Mouse (Mus musculus): Measurements from ENCODE around the gene Rnls. TPM values are rescaled to one million over a fixed set of nuclear protein-coding genes. Genes with fewer than 3 reads are reported as not detected.

Gene Rnls
- polyA plus RNA-seq, 1 experiment = 3.8 TPM

DNA sequence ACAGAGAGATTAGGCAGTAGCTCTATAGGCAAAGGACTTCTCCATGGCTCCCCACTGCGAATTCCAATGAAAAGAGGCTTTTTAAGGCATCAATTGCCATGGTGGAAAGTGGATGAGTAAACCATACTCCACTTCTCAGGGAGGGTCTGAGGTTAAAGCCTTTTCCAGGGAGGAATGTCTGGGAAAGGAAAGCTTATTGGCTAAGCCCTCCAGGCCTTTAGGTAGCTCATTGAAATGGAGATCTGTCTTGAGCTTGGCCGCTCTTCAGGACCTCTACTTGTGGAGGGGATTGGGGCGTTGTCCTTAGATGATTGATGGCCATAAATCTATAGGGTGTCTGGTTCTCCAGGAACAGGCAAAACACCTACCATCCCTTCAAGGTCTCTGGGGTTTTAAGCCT is 213.2 kb downstream of the Rnls start:
- Histone ChIP-seq H3K4me3 (ENCODE audit: insufficient read depth, low read depth, low read length) (no peak overlapping the region), H3K27ac (replicated peaks; ENCODE audit: low read depth, low read length) (no peak overlapping the region), H3K4me1 (ENCODE audit: control insufficient read depth, insufficient read depth, insufficient read length, low read length) (no peaks in the 10 kb centered on the region)

DNA sequence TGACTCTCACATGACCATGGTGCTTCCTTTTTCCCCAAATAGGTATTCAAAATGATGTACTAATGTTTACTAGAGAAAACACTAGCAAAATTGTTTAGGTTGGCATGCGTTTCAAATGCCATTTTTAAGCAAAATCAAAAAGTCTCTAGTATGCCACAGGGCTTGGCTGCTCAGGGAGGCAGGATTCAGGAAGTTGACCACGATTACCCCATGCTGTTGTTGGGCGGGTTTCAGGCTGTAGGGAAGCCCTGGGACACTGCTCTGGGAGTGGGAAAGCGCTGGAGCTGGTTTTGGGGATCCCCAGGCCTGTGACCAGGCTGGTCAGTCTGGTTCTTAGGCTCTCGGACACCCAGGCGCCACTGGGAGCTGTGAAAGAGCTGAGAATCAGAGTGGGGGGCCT is 213.7 kb downstream of the Rnls start:
- Histone ChIP-seq H3K4me1 (ENCODE audit: control insufficient read depth, insufficient read depth, insufficient read length, low read length) (no peaks in the 10 kb centered on the region), H3K27ac (replicated peaks; ENCODE audit: low read depth, low read length) (no peak overlapping the region), H3K4me3 (ENCODE audit: insufficient read depth, low read depth, low read length) (no peak overlapping the region)

DNA sequence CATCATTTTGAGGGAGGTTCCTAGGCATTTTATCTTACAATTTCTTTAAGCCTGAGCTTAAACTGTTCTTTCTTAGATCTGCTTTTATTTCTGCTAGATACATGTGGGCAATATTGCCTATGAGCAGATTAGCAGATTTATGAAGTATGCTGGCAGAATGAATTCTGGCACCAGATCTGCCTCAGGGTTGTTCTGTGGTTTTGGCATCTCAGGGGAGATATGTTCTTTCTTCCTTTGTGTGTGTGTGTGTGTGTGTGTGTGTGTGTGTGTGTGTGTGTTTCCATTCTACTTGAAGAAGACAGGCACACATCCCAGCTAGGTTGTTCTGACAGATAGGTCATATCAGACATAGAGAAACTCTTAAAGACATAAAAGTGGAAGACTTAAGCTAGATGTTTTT is 218.1 kb downstream of the Rnls start:
- Histone ChIP-seq H3K4me3 (ENCODE audit: insufficient read depth, low read depth, low read length) (no peak overlapping the region), H3K27ac (replicated peaks; ENCODE audit: low read depth, low read length) (no peak overlapping the region), H3K4me1 (ENCODE audit: control insufficient read depth, insufficient read depth, insufficient read length, low read length) (no peaks in the 10 kb centered on the region)

- Histone ChIP-seq H3K4me3 (ENCODE audit: insufficient read depth, low read depth, low read length) (no peak overlapping the region), H3K4me1 (ENCODE audit: control insufficient read depth, insufficient read depth, insufficient read length, low read length) (0 out of 2 replicates have a peak, but pooled peaks cover 2% of the 10 kb centered on the region), H3K27ac (replicated peaks; ENCODE audit: low read depth, low read length) (no peak overlapping the region)
Observed at GRCm38 (mm10) chr19:33169881-33170280, 222.2 kb downstream of the Rnls start.

GRCm38 (mm10) chr19:33167528-33168264 is 224.4 kb downstream of the Rnls start:
- Histone ChIP-seq H3K27ac (replicated peaks; ENCODE audit: low read depth, low read length) (no peak overlapping the region), H3K4me3 (ENCODE audit: insufficient read depth, low read depth, low read length) (no peak overlapping the region), H3K4me1 (ENCODE audit: control insufficient read depth, insufficient read depth, insufficient read length, low read length) (0 out of 2 replicates have a peak, but pooled peaks cover 2% of the 10 kb centered on the region)

DNA sequence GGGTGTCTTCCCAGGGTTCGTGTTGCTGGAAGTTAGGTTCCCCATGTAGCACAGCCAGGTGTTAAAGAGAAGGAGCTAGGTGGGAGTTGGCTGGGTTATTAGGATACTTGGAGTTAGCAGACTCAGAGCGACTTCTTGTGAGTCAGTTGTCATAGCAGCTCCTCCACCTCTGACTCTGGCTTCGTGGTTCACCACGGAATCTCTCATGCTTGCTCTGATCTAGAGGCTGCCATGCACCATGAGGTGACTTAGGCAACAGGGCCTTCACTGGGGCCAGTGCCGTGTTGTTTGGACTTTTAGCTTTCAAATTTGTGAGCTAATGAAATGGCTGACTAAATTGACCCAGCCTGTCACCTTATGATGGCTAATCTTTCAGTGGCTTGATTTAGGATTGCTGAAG is 227.3 kb downstream of the Rnls start:
- H3K27ac ChIP-seq (replicated peaks; ENCODE audit: low read depth, low read length) = no peak overlapping the region
- 0 out of 2 replicates have a peak, but pooled peaks cover 2% of the 10 kb centered on the region for H3K4me1 ChIP-seq (ENCODE audit: control insufficient read depth, insufficient read depth, insufficient read length, low read length)

DNA sequence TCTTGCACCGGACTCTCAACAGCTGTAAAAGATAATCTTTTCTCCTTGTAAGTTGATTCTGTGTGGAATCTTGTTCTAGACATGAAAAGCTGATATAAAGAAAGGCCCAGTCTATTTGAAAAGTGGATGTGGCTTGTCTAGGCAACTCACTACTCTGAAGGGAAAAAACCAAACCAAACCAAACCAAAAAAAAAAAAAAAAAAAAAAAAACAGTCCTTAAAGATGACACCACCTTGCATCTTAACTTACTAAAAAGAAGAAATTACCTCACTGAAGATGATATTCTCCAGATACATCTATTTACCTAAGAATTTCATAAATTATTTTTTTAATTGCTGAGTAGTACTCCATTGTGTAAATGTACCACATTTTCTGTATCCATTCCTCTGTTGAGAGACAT is 230.2 kb downstream of the Rnls start:
- no peaks in the 10 kb centered on the region for H3K4me1 ChIP-seq (ENCODE audit: control insufficient read depth, insufficient read depth, insufficient read length, low read length)
- no peak overlapping the region for H3K4me3 ChIP-seq (ENCODE audit: insufficient read depth, low read depth, low read length)

More for the DNA sequence above, 227.3 kb downstream of the Rnls start:
- no peak overlapping the region for H3K4me3 ChIP-seq (ENCODE audit: insufficient read depth, low read depth, low read length)

GRCm38 (mm10) chr19:33159897-33160296 is 232.2 kb downstream of the Rnls start:
- Histone ChIP-seq H3K4me3 (ENCODE audit: insufficient read depth, low read depth, low read length) (no peak overlapping the region), H3K27ac (replicated peaks; ENCODE audit: low read depth, low read length) (no peak overlapping the region), H3K4me1 (ENCODE audit: control insufficient read depth, insufficient read depth, insufficient read length, low read length) (no peaks in the 10 kb centered on the region)

More for the DNA sequence above, 230.2 kb downstream of the Rnls start:
- no peak overlapping the region for H3K27ac ChIP-seq (replicated peaks; ENCODE audit: low read depth, low read length)

- no peak overlapping the region for H3K4me3 ChIP-seq (ENCODE audit: insufficient read depth, low read depth, low read length)
- H3K27ac ChIP-seq (replicated peaks; ENCODE audit: low read depth, low read length) = no peak overlapping the region
Observed at GRCm38 (mm10) chr19:33159192-33159591, 232.9 kb downstream of the Rnls start.

GRCm38 (mm10) chr19:33158234-33158633 is 233.9 kb downstream of the Rnls start:
- no peak overlapping the region for H3K4me3 ChIP-seq (ENCODE audit: insufficient read depth, low read depth, low read length)
- no peaks in the 10 kb centered on the region for H3K4me1 ChIP-seq (ENCODE audit: control insufficient read depth, insufficient read depth, insufficient read length, low read length)
- no peak overlapping the region for H3K27ac ChIP-seq (replicated peaks; ENCODE audit: low read depth, low read length)

More at GRCm38 (mm10) chr19:33159192-33159591, 232.9 kb downstream of the Rnls start:
- H3K4me1 ChIP-seq (ENCODE audit: control insufficient read depth, insufficient read depth, insufficient read length, low read length) = no peaks in the 10 kb centered on the region

GRCm38 (mm10) chr19:33148411-33148810 is 243.7 kb downstream of the Rnls start:
- Histone ChIP-seq H3K4me3 (ENCODE audit: insufficient read depth, low read depth, low read length) (no peak overlapping the region), H3K27ac (replicated peaks; ENCODE audit: low read depth, low read length) (no peak overlapping the region), H3K4me1 (ENCODE audit: control insufficient read depth, insufficient read depth, insufficient read length, low read length) (no peaks in the 10 kb centered on the region)

GRCm38 (mm10) chr19:33143198-33143597 is 248.9 kb downstream of the Rnls start:
- H3K4me1 ChIP-seq (ENCODE audit: control insufficient read depth, insufficient read depth, insufficient read length, low read length) = no peaks in the 10 kb centered on the region
- H3K27ac ChIP-seq (replicated peaks; ENCODE audit: low read depth, low read length) = no peak overlapping the region
- H3K4me3 ChIP-seq (ENCODE audit: insufficient read depth, low read depth, low read length) = no peak overlapping the region

GRCm38 (mm10) chr19:33137316-33137715 is 254.8 kb downstream of the Rnls start:
- H3K27ac ChIP-seq (replicated peaks; ENCODE audit: low read depth, low read length) = no peak overlapping the region
- H3K4me1 ChIP-seq (ENCODE audit: control insufficient read depth, insufficient read depth, insufficient read length, low read length) = no peaks in the 10 kb centered on the region
- H3K4me3 ChIP-seq (ENCODE audit: insufficient read depth, low read depth, low read length) = no peak overlapping the region

DNA sequence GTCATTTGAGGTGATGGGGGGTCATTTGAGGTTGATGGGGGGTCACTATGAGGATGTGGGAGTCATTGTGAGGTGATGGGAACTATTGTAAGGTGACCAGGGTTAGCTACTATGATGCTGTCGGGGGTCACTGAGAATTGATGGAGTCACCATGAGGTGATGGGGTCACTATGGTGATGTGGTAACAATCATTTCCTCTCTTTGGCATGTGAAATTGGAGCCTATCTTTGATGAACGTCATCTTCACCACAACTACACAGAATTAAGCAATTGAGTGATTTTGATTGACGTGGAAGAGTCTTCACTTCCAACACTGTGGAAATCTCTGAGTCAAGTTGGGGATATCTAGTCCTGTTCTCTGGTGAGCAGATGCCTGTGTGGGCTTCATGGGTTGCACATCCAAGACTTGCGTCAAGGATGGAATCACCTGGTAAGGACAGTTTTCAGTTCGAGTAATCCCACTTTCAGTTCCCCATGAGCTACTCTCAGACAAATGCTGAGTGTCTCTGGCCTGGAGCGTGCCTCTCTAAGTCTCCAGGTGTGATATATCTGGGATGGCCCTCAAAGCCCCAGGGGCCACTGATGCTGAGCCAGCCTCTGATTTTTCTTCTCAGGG is 269.4 kb downstream of the Rnls start:
- Histone ChIP-seq H3K4me1 (ENCODE audit: control insufficient read depth, insufficient read depth, insufficient read length, low read length) (no peaks in the 10 kb centered on the region), H3K4me3 (ENCODE audit: insufficient read depth, low read depth, low read length) (no peak overlapping the region), H3K27ac (replicated peaks; ENCODE audit: low read depth, low read length) (no peak overlapping the region)

DNA sequence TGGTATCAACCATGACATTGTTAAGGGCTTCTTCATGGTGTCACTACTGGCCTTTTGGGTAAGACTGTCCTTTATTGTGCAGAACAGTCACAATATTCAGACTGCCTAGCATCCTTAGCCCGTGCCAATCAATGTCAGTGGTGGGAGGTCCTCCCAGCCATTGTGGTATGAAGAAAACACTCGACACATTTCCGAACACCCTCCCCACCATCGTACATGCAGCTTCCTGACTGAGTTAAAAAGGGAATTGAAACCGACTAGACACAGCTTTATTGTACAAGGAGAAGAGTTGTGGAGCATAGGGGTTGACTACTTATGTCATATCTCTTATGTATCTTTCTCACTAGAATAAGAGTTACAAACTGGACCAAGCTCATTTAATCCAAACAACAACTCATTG is 272.1 kb downstream of the Rnls start:
- Histone ChIP-seq H3K4me3 (ENCODE audit: insufficient read depth, low read depth, low read length) (no peak overlapping the region), H3K4me1 (ENCODE audit: control insufficient read depth, insufficient read depth, insufficient read length, low read length) (no peaks in the 10 kb centered on the region), H3K27ac (replicated peaks; ENCODE audit: low read depth, low read length) (no peak overlapping the region)

DNA sequence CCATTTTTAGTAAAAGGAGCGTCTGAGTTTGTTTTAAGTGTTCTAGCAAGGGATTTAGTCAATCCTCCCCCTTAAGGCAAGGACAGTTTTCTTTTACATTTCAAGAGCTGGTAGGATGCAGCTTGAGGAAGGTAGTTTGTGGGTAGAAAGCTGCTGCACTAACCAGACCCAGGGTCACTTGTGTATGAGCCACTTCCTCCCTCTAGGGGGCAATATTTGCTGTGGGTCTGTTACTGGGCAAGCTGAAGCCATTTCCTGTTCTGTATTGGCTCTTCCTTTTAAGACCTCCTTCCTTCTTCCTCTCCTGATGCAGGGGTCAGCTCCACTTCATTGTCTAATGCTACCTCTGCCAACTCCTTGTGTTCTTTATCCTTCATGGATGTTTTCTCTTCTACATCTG is 273.2 kb downstream of the Rnls start:
- no peaks in the 10 kb centered on the region; the same call in 1 of the 2 replicates for H3K4me1 ChIP-seq (ENCODE audit: control insufficient read depth, insufficient read depth, insufficient read length, low read length)
- H3K27ac ChIP-seq (replicated peaks; ENCODE audit: low read depth, low read length) = no peak overlapping the region

More for the DNA sequence above, 273.2 kb downstream of the Rnls start:
- no peak overlapping the region for H3K4me3 ChIP-seq (ENCODE audit: insufficient read depth, low read depth, low read length)

Data from brown adipose tissue, adult 24 weeks (tissue).